Mouse (Mus musculus) T-helper 17 cell (primary cell): Measurements from ENCODE around the gene Vps13d.

Source experiments
- in situ Hi-C, 2 experiments: fragments of 300-600 bp; cut with MboI, MseI; formaldehyde crosslinking; loops; 1 replicate in 1 of 2; 2 replicates in 1 of 2; pipeline ENCODE4 v1.15.1; 2025; ENCODE audit warnings: high pct_unique_total_duplicates in 2 of 2

Vps13d gene

DNA sequence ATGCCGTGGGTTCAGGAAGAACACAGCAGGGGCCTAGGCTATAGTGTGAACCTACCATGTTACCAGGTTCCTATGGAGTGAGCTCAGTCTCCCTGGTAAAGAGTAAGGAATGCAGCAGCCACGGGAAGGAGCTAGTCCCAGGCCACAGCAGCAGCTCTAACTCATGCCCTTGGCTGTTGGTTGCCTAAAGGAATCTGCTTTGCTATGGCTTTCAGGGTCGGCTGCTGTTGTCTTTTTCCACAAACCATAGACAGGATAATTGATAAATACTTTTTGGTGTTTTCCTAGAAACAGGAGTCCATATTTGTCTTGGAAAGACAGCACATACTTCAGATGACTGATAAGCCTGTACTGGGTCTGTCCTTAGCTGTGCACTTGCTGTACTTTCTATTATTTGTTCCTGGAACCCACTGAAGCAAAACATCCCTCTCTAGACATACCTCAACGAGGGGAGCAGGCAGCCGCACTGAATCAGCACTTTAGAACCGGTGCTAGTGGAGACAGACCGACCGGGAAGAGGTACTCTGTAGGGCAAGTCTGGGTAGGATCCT lies 210.9 kb downstream of the Vps13d start:
- in situ Hi-C loops, result no loop called here

DNA sequence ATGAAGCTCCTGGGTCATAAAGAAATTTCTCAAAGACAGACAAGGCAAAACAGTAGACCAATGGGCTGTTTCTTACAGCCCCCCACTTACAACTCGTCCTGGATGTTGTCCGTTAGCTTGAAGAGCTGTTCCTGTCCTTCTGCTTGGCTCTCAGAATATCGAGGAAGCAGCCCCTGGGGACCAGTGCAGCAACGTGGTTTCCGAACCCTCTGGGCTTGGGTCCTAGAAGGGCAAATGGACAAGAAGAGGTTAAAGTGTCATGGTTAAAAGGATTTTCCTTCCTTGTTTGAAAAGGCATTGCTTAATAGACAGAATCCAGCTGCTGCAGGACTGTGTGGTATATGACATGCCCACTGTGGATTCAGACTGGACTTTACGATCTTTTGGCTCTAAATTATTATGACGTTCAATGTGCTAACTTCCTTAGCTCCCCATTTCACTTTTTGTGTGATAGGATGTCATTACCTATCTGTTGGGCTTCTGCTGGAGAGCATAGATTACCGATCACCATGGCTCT lies 211.5 kb downstream of the Vps13d start:
- in situ Hi-C loops, result no loop called here

DNA sequence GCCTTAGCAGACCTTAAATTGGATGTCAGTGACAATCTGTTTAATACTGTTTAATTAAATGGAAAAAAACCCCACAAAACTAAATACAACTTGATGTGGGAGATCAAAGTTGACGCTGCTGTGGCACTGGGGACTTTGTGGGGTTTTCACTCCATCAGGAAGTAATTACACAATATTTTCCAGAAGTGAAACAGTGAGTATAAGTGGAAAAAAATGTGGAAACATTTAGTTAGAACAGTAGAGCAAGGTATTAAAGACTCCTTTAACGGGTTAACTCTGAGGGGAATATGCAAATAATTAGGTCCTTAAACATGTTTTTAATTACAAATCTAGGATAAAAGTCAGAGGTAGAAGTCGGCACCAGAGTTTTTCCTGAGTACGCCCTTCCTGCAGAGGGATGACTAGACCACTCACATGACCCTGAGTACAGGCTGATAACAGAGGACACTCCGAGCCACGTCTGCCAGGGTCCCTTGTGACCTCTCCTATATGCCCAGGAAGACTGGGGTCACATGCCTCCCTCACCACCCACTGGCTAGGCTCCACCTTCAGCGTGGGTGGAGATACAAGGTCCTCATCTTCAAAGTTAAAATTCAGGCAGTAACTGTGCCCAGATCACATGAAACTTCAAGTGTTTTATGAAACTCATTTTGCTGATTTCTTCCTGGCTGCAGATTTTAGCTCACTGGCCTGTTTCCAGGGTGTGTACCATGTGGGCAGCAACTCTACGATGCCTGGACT lies 213.8 kb downstream of the Vps13d start:
- in situ Hi-C loops, result no loop called here

- in situ Hi-C loops, result no loop called here
Observed at GRCm38 (mm10) chr4:144980110-144980509, 214.7 kb downstream of the Vps13d start.

DNA sequence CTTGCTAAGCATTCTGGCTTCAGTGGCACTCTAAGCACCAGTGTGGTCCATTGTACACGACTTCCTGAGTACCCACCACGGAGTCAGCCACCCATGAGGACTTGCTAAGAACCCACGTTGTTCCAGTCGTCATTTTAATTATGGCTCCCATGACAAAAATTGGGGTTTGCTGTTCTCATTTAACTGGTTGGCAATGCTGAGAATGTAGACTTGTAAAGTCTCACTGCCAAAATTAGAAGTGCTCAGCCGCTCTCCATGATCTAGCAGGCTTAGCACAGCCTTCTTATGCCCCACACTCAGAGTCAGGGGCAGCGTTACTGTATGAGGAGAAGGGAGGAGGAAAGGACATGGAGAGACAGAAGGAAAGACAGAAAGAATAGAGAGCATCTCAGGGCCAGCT lies 216.8 kb downstream of the Vps13d start:
- in situ Hi-C loops, result no loop called here

DNA sequence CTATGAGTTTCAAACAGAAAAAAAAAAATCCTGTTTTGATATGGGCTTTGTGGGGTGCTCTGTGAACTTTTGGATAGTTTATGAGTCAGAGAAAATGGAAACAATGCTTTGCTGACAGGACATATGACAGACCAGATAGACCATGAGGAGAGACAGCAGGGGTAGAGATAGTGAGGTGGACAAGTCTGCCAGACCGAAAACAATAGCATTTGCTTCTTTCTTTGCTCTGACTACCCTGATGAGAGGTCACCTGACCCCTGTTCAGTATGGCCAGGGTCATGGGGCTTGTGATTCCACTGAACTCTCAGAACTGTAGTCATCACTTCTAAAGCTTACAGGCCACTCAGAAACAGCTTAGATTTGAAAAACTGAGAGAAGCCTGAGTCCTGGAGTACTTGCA lies 217.7 kb downstream of the Vps13d start:
- in situ Hi-C loops, result no loop called here

DNA sequence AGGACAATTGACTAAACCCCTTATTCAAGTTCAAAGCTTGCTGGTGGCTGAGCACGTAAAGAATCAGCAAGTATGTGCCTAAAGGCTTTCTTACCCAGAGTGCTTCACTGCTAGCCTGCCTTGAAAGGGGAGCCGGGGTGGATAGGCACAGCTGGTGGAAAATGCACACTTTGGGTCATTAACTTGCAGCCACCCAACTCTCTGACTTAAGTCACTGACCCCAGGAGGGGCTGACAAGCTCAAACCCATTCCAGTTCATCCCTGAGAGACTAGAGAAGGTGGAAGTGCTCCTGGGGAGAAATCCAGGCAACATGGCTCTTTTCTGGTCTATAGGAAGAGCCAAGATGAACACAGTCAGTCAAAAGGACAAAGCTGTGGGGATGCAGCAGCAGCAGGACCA lies 219.3 kb downstream of the Vps13d start:
- in situ Hi-C loops, result no loop called here

- in situ Hi-C loops, result no loop called here
Observed at GRCm38 (mm10) chr4:144974458-144974857, 220.3 kb downstream of the Vps13d start.

DNA sequence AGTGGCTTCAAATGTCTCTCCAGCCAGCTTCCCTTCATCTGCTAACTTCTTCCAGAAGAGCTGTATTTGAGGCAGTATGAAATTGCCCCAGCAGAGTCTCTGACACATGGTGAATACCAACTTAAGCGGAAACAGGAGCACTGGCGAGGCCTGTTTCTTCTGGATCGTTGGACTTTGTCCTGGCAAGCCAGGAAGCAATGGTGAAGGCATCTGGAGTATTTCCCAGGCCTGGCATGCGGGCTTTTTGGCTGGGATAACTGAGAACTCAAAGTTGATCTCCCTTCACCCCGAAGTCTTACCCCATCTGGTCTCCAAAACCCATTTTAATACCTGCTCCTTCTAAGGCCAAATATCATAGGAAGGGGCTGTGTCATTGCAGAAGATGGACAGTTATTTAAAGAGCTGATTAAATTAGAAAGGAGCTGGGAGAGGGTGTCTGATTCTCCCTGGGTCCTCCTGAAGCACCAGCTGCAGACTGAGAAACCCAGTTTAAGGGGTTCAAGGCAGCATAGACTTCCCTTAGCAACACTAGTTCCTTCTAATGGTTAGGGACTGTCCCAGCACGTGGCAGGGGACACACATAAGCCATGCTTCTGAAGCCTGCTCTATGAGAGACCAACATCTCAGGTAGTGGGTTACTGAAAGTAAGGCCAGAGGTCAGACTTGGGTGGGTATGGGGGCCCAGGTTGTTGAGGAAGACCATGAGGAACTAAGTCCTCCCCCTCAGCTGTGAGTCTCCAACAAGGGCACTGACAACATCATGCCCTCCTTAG lies 221.7 kb downstream of the Vps13d start:
- in situ Hi-C loops, result no loop called here

GRCm38 (mm10) chr4:144971048-144971447 lies 223.8 kb downstream of the Vps13d start:
- in situ Hi-C loops, result no loop called here

DNA sequence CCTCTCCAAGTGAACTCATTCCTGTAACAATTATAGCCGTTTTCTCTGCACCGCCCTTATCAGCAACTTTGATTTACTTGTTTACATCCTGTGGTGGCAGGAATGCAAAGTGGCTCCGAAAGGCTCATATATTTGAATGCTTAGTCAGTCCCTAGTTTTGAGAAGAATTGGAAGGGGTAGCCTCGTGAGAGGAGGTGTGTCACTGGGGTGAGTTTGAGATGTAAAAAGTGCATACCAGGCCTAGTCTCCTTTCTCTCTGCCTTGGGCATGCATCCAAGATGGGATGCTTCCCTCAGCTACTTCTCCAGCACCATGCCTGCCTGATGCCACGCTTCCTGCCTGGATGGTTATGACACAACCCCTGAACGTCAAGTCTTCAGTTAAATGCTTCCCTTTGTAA lies 225.8 kb downstream of the Vps13d start:
- in situ Hi-C loops, result no loop called here

DNA sequence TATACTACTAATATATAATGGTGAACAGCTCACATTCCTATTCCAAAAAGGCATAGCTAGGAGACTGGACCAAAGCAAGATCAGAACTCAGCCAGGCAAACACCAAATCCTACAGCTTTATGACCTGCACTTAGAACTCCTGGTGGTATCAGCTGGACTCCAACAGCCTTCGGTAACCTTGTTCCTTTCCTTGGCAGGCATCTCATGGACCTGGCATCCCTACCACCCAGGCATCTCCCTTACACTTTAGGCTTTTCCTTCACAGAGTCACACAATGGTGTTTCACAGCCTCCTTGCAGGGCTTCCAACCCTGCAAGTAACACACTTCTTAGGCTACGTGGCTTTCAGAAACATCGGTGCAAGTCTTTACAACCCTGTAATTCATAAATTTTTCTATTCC lies 226.4 kb downstream of the Vps13d start:
- in situ Hi-C loops, result no loop called here

DNA sequence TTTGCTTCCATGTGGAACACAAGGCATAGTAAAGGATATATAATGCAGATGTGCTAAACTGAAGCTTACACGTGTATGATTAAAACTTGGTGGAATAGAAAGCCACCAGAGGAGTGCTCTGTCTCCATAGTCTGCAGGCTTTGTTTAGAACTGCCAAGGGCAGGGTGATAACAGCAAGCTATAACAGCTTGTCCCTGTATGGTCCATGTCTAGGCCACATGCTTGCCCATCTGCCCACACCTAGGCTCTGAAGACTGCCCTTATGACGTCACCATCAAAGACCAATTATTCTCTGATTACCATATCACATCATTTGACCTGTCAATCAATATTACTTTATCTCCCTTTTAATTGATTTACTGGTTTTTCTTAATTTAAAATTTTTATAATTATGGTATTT lies 229.6 kb downstream of the Vps13d start:
- in situ Hi-C loops, result no loop called here

- in situ Hi-C loops, result no loop called here
Observed at GRCm38 (mm10) chr4:144961696-144962095, 233.1 kb downstream of the Vps13d start.

- in situ Hi-C loops, result no loop called here
Observed at GRCm38 (mm10) chr4:144961232-144961631, 233.6 kb downstream of the Vps13d start.

DNA sequence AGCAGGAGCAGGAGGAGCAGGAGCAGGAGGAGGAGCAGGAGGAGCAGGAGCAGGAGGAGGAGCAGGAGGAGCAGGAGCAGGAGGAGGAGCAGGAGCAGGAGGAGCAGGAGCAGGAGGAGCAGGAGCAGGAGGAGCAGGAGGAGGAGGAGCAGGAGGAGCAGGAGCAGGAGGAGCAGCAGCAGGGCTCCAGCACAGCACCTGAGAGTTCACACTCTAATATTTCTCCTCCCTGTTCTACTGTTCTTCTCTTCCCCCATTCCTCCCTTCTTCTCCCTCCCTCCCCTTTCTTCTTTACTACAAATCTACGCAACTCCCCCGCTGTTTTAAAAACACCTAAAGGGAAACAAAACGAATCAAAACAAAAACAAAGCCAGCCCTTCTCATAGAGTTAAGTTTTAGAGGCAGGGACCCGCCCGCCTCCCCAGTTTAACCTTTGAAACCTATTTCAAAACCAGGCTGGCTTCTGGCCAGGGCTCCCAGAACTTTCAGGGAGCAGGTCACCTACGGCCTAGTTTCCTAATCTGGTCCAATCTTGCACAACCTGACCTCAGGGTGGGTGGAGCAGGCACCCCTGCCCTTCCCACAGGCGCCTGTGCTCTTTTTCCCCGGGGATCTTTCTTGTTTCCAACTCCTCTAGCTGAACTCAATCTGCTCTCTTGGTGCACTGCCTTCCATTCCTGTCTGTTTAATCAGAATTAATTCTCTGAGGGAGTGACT lies 234.5 kb downstream of the Vps13d start:
- in situ Hi-C loops, result no loop called here

- in situ Hi-C loops, result no loop called here
Observed at GRCm38 (mm10) chr4:144957721-144958120, 237.1 kb downstream of the Vps13d start.

DNA sequence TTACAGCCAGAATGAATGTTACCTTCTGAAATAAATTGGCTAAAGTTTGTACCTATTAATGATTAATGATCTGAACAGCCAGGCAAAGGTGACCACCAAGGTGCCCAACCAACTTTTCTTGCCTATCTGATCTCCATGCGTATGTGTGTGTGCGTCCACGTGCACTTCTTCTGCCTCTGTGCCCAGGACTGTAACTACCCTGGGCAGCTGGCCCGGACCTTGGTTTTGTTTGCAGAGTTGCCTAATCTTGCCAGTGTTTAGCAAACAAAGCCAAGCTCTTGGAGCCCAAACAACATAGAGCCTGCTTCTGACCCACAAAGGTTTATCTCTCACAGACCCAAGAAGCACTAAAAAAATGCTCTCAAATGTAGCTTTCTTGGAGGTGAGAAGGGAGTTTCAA lies 237.6 kb downstream of the Vps13d start:
- in situ Hi-C loops, result no loop called here

- in situ Hi-C loops, result no loop called here
Observed at GRCm38 (mm10) chr4:144956293-144956692, 238.5 kb downstream of the Vps13d start.

DNA sequence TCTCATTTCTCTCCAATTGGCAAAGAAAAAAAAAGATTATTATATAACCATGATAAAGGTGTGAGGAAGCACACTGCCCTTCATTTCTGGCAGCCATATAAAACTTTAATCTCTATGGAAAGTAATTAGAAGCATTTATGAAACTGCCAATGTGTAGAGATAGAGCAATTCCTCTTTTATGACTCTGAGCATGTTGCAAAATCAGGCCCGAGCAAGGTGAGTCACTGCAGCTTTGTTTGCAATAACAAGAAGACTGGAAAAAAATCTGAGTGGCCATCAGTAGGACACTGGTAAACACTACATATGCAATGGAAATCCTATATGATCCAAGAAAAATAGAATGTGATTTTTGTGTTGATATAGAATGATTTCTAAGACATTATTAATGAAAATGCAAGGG lies 238.9 kb downstream of the Vps13d start:
- in situ Hi-C loops, result no loop called here

DNA sequence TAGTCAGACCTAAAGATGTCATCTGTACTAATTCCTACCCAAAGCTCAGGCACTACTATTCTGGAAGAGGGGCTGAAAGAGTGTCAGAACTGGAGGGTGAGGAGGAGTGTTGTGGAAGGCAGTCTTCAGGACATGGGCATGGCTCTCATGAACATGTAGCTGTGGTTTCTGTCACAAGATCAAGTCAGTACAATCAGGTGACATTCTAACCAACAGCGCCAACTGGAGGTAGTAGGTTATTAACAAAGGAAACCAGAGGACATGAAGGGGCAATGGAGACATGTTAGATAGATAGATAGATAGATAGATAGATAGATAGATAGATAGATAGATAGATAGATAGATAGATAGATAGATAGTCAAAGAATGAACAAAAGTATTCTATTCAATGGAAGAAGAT lies 241.4 kb downstream of the Vps13d start:
- in situ Hi-C loops, result no loop called here

GRCm38 (mm10) chr4:144951859-144952258 lies 242.9 kb downstream of the Vps13d start:
- in situ Hi-C loops, result no loop called here
